Comparison of ENCODE assay signal across 8 mouse cellular contexts in genomic region chr2:30042445-30042844, GRCm38 (mm10). TPM values are rescaled to one million over a fixed set of nuclear protein-coding genes. Genes with fewer than 3 reads are reported as not detected.
A peak's percentile ranks its signal among the peaks of the same experiment; 100 is the strongest.
DNase-seq lines count a peak whose midpoint lies in the region; ATAC-seq lines count a peak whose summit lies in the region.

No protein-coding gene starts in this region.

- no peak overlapping the region for H3K4me3 ChIP-seq in forebrain, embryonic 15.5 days
- H3K4me3 ChIP-seq in liver, embryonic 12.5 days, result no peak overlapping the region

- WGBS in forebrain, embryonic 15.5 days, result 11% methylated on average over 4 of the region's 4 CpGs
- WGBS in liver, embryonic 12.5 days (ENCODE audit: insufficient replicate concordance), result 7% methylated on average over 4 of the region's 4 CpGs

- H3K4me2 ChIP-seq in forebrain, embryonic 15.5 days (replicated peaks), result no peak overlapping the region
- no peak overlapping the region for H3K4me2 ChIP-seq in liver, embryonic 12.5 days

- no peaks in the 10 kb centered on the region for H3K9me3 ChIP-seq in forebrain, embryonic 15.5 days
- no peaks in the 10 kb centered on the region for H3K9me3 ChIP-seq in liver, embryonic 12.5 days (replicated peaks)

- H3K36me3 ChIP-seq in forebrain, embryonic 15.5 days, result peaks cover 12% of the 10 kb centered on the region
- H3K36me3 ChIP-seq in liver, embryonic 12.5 days, result peaks cover 9% of the 10 kb centered on the region; the same call in 1 of the 2 replicates

- peaks cover 5% of the 10 kb centered on the region for H3K4me1 ChIP-seq in forebrain, embryonic 15.5 days
- H3K4me1 ChIP-seq in liver, embryonic 12.5 days, result peaks cover 14% of the 10 kb centered on the region

- H3K9ac ChIP-seq in forebrain, embryonic 15.5 days (replicated peaks), result no peak overlapping the region
- H3K9ac ChIP-seq in liver, embryonic 12.5 days, result 0 out of 2 replicates have a peak overlapping the region, but pooled peaks have one; percentile 37

- no peak overlapping the region for H3K27ac ChIP-seq in forebrain, embryonic 15.5 days (replicated peaks)
- no peak overlapping the region for H3K27ac ChIP-seq in liver, embryonic 12.5 days

- peak; percentile 60; the same call in 1 of the 2 replicates for ATAC-seq in forebrain, embryonic 15.5 days (replicated peaks)
- peak; percentile 55; the same call in 1 of the 2 replicates for ATAC-seq in liver, embryonic 12.5 days

- DNase-seq in left cerebral cortex, adult 18-20 months (ENCODE audit: low spot score in 2 of 2), result peak; percentile 73 to 82
- no peak for DNase-seq in left cerebral cortex, adult 11 months (ENCODE audit: low spot score)
- peak; percentile 65 for DNase-seq in cerebellum, adult 11 months
- peak; percentile 83 for DNase-seq in kidney, adult 18-20 months
- DNase-seq in ovary, postnatal 10 days (ENCODE audit: low spot score), result peak; percentile 49
- peak; percentile 86 for DNase-seq in thymus, postnatal 0 days (ENCODE audit: low spot score)

- H3K27me3 ChIP-seq in forebrain, embryonic 15.5 days, result no peaks in the 10 kb centered on the region
- H3K27me3 ChIP-seq in liver, embryonic 12.5 days (replicated peaks), result no peaks in the 10 kb centered on the region

RNA-seq across cellular contexts. Expression of gene Wdr34, which starts 6.2 kb away (rescaled TPM):
- total RNA-seq in left cerebral cortex, adult 18-20 months (2021), result 10 to 100 TPM; 39.5 to 45.2 TPM
- polyA plus RNA-seq in forebrain, embryonic 15.5 days (2015; fragmentation: Nextera tagmentation; extraction: Ambion mirVana), result 70.1 and 76.2 TPM in 2 replicates
- 13.2 and 15.4 TPM in 2 replicates for polyA plus RNA-seq in liver, embryonic 12.5 days (2016; fragmentation: Nextera tagmentation; extraction: Ambion mirVana)
- 13.6 and 15.4 TPM in 2 replicates for polyA plus RNA-seq in thymus, postnatal 0 days (2015; fragmentation: Nextera tagmentation; extraction: Ambion mirVana)

RNA-seq across cellular contexts. Expression of gene Set, which starts 14.7 kb away (rescaled TPM):
- total RNA-seq in left cerebral cortex, adult 18-20 months (2021), result 100 to 1,000 TPM; 191 to 199 TPM
- polyA plus RNA-seq in forebrain, embryonic 15.5 days (2015; fragmentation: Nextera tagmentation; extraction: Ambion mirVana), result 445 and 449 TPM in 2 replicates
- 409 and 423 TPM in 2 replicates for polyA plus RNA-seq in liver, embryonic 12.5 days (2016; fragmentation: Nextera tagmentation; extraction: Ambion mirVana)
- polyA plus RNA-seq in thymus, postnatal 0 days (2015; fragmentation: Nextera tagmentation; extraction: Ambion mirVana), result 418 and 429 TPM in 2 replicates

RNA-seq across cellular contexts. Expression of gene Pkn3, which starts 35.0 kb away (rescaled TPM):
- total RNA-seq in left cerebral cortex, adult 18-20 months (2021), result 1 to 10 TPM; 3.8 TPM
- 3.5 and 3.9 TPM in 2 replicates for polyA plus RNA-seq in forebrain, embryonic 15.5 days (2015; fragmentation: Nextera tagmentation; extraction: Ambion mirVana)
- polyA plus RNA-seq in liver, embryonic 12.5 days (2016; fragmentation: Nextera tagmentation; extraction: Ambion mirVana), result 4.6 and 5.1 TPM in 2 replicates
- 3.5 and 3.7 TPM in 2 replicates for polyA plus RNA-seq in thymus, postnatal 0 days (2015; fragmentation: Nextera tagmentation; extraction: Ambion mirVana)

RNA-seq across cellular contexts. Expression of gene Zdhhc12, which starts 51.0 kb away (rescaled TPM):
- 1 to 10 TPM; 6.1 to 6.7 TPM for total RNA-seq in left cerebral cortex, adult 18-20 months (2021)
- polyA plus RNA-seq in forebrain, embryonic 15.5 days (2015; fragmentation: Nextera tagmentation; extraction: Ambion mirVana), result 16.7 and 18.6 TPM in 2 replicates
- polyA plus RNA-seq in liver, embryonic 12.5 days (2016; fragmentation: Nextera tagmentation; extraction: Ambion mirVana), result 29.7 and 31.0 TPM in 2 replicates
- 28.8 and 29.5 TPM in 2 replicates for polyA plus RNA-seq in thymus, postnatal 0 days (2015; fragmentation: Nextera tagmentation; extraction: Ambion mirVana)
